Mouse (Mus musculus): ENCODE measurements around the gene Rabep2. TPM values are rescaled to one million over a fixed set of nuclear protein-coding genes. Genes with fewer than 3 reads are reported as not detected.

Gene Rabep2
- polyA plus RNA-seq, 1 experiment = 26.0 TPM

DNA sequence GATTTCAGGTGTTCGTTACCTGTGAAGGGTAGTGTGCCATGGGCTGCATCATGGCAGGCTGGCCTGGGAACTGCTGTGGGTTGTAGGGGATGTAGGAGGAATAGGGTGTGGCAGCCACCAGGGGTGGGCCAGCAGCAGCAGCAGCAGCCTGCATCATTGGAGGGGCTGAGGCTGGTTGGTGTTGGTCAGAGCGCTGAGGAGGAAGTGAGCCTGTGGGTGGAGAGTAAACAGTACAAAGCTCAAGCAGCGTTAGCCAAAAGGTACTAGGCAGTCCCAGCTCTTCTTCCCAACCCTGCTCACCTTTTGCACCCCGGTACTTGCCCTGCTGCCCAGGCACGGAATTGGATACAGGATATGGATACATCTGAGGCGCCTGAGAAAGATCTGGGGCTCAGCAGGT, 65.6 kb downstream of the Rabep2 start:
- no peak for DNase-seq (ENCODE audit: low read depth)

GRCm38 (mm10) chr7:126496475-126496874, 67.9 kb downstream of the Rabep2 start:
- no peak for DNase-seq (ENCODE audit: low read depth)

- no peak for DNase-seq (ENCODE audit: low read depth)
Measured at GRCm38 (mm10) chr7:126497966-126498365, 69.4 kb downstream of the Rabep2 start.

Other genes with a start within 250 kb of the Rabep2 start
- gene Xpo6, start 228.3 kb upstream of the Rabep2 start, polyA plus RNA-seq (2012; rRNA removed) = 133 and 151 TPM in 2 replicates
- 26.5 and 32.0 TPM in 2 replicates for gene Sbk1, start 156.1 kb upstream of the Rabep2 start, polyA plus RNA-seq (2012; rRNA removed)
- 10.7 TPM in 2 replicates for gene Lat, start 59.2 kb upstream of the Rabep2 start, polyA plus RNA-seq (2012; rRNA removed)
- 144 and 156 TPM in 2 replicates for gene Spns1, start 51.3 kb upstream of the Rabep2 start, polyA plus RNA-seq (2012; rRNA removed)
- gene Nfatc2ip, start 32.0 kb upstream of the Rabep2 start, polyA plus RNA-seq (2012; rRNA removed) = 4.7 and 6.4 TPM in 2 replicates
- 0.95 and 1.2 TPM in 2 replicates for gene Cd19, start 13.9 kb upstream of the Rabep2 start, polyA plus RNA-seq (2012; rRNA removed)
- gene Atp2a1, start 34.3 kb downstream of the Rabep2 start, polyA plus RNA-seq (2012; rRNA removed) = 1.7 and 8.0 TPM in 2 replicates
- 40.5 and 48.0 TPM in 2 replicates for gene Sh2b1, start 46.7 kb downstream of the Rabep2 start, polyA plus RNA-seq (2012; rRNA removed)
- 92.1 and 92.3 TPM in 2 replicates for gene Tufm, start 58.6 kb downstream of the Rabep2 start, polyA plus RNA-seq (2012; rRNA removed)
- 82.8 and 104 TPM in 2 replicates for gene Atxn2l, start 74.7 kb downstream of the Rabep2 start, polyA plus RNA-seq (2012; rRNA removed)
- gene Eif3c, start 137.7 kb downstream of the Rabep2 start, polyA plus RNA-seq (2012; rRNA removed) = 111 and 114 TPM in 2 replicates
- 22.4 and 30.5 TPM in 2 replicates for gene Apobr, start 156.2 kb downstream of the Rabep2 start, polyA plus RNA-seq (2012; rRNA removed)
- gene Cln3, start 157.1 kb downstream of the Rabep2 start, polyA plus RNA-seq (2012; rRNA removed) = 76.8 and 98.2 TPM in 2 replicates
- gene Il27, start 166.2 kb downstream of the Rabep2 start, polyA plus RNA-seq (2012; rRNA removed) = 0.13 TPM in 1 of 2 replicates, not detected in the other
- 49.9 and 55.5 TPM in 2 replicates for gene Nupr1, start 202.1 kb downstream of the Rabep2 start, polyA plus RNA-seq (2012; rRNA removed)
- gene Sgf29, start 220.6 kb downstream of the Rabep2 start, polyA plus RNA-seq (2012; rRNA removed) = 25.4 and 48.2 TPM in 2 replicates
- gene Sult1a1, start 247.7 kb downstream of the Rabep2 start, polyA plus RNA-seq (2012; rRNA removed) = 107 and 126 TPM in 2 replicates

Data from gonadal fat pad, adult 2 months (tissue).